Mouse (Mus musculus) brain, adult 2 months (tissue): ENCODE measurements at regions not wholly inside any gene's neighbourhood (a gene's known extent, or its start where the extent isn't known, plus 50 kb on each side); places are given as distances from the start of the nearest gene placed in this dataset.
"Not testable (repeated sequence)": the region's sequence is repeated elsewhere in the genome, so short reads cannot be mapped to it uniquely, and the experiment has no call there.

Experiments used
- DNase-seq: peaks from one replicate; pipeline ENCODE4 v3.0.0; 2011; ENCODE audit warnings: low read depth, low spot score

- peak; percentile 80 for DNase-seq
Measured at GRCm38 (mm10) chr15:59734376-59734775, 282.0 kb downstream of the 4933412E24Rik start.

- peak; percentile 83 for DNase-seq
Measured at GRCm38 (mm10) chr15:59733932-59734331, 282.5 kb downstream of the 4933412E24Rik start.

GRCm38 (mm10) chr15:59733031-59733810 is 283.2 kb downstream of the 4933412E24Rik start:
- no peak for DNase-seq

GRCm38 (mm10) chr15:59731129-59731528 is 285.3 kb downstream of the 4933412E24Rik start:
- no peak for DNase-seq

GRCm38 (mm10) chr15:59728817-59729560 is 287.4 kb downstream of the 4933412E24Rik start:
- DNase-seq, result peak; percentile 75

GRCm38 (mm10) chr15:59728131-59728601 is 288.2 kb downstream of the 4933412E24Rik start:
- peak; percentile 80 for DNase-seq

GRCm38 (mm10) chr15:59725881-59726280 is 290.5 kb downstream of the 4933412E24Rik start:
- no peak for DNase-seq

GRCm38 (mm10) chr15:59722661-59723413 is 293.6 kb downstream of the 4933412E24Rik start:
- DNase-seq, result no peak

GRCm38 (mm10) chr15:59721420-59721819 is 295.0 kb downstream of the 4933412E24Rik start:
- DNase-seq, result peak; percentile 50

GRCm38 (mm10) chr15:59721018-59721417 is 295.4 kb downstream of the 4933412E24Rik start:
- DNase-seq, result no peak

- no peak for DNase-seq
Measured at GRCm38 (mm10) chr15:59720149-59720548, 296.3 kb downstream of the 4933412E24Rik start.

- DNase-seq, result not testable (repeated sequence)
Measured at GRCm38 (mm10) chr15:59719383-59720128, 296.9 kb downstream of the 4933412E24Rik start.

- no peak for DNase-seq
Measured at GRCm38 (mm10) chr15:59716872-59717271, 299.5 kb downstream of the 4933412E24Rik start.

GRCm38 (mm10) chr15:59715951-59716350 is 300.5 kb downstream of the 4933412E24Rik start:
- DNase-seq, result no peak

- DNase-seq, result no peak
Measured at GRCm38 (mm10) chr15:59713965-59714739, 302.3 kb downstream of the 4933412E24Rik start.

- DNase-seq, result no peak
Measured at GRCm38 (mm10) chr15:59712077-59712752, 304.2 kb downstream of the 4933412E24Rik start.

- no peak for DNase-seq
Measured at GRCm38 (mm10) chr15:59709925-59710324, 306.5 kb downstream of the 4933412E24Rik start.

- DNase-seq, result no peak
Measured at GRCm38 (mm10) chr15:59708402-59708801, 308.0 kb downstream of the 4933412E24Rik start.

- DNase-seq, result no peak
Measured at GRCm38 (mm10) chr15:59707081-59707480, 309.3 kb downstream of the 4933412E24Rik start.
